Mouse (Mus musculus) layer of hippocampus, postnatal 25 days (tissue): ENCODE results near the gene Gm10406. TPM values are rescaled to one million over a fixed set of nuclear protein-coding genes. Genes with fewer than 3 reads are reported as not detected.
"Not testable (repeated sequence)": the region's sequence is repeated elsewhere in the genome, so short reads cannot be mapped to it uniquely, and the experiment has no call there.

Experiments
- DNase-seq, 2 experiments: peaks; one replicate each; pipeline ENCODE4 v3.0.0; 2022; ENCODE audit warnings: mixed read lengths in 2 of 2, low spot score in 1 of 2; ENCODE audit errors: extremely low spot score in 1 of 2
- total RNA-seq, 2 experiments: library from RNA; stranded (reverse); gene quantifications; 2 replicates each; pipeline ENCODE4 v1.2.3; 2021

Gene Gm10406
- under 1 TPM; 0.37 to 0.77 TPM for total RNA-seq

DNA sequence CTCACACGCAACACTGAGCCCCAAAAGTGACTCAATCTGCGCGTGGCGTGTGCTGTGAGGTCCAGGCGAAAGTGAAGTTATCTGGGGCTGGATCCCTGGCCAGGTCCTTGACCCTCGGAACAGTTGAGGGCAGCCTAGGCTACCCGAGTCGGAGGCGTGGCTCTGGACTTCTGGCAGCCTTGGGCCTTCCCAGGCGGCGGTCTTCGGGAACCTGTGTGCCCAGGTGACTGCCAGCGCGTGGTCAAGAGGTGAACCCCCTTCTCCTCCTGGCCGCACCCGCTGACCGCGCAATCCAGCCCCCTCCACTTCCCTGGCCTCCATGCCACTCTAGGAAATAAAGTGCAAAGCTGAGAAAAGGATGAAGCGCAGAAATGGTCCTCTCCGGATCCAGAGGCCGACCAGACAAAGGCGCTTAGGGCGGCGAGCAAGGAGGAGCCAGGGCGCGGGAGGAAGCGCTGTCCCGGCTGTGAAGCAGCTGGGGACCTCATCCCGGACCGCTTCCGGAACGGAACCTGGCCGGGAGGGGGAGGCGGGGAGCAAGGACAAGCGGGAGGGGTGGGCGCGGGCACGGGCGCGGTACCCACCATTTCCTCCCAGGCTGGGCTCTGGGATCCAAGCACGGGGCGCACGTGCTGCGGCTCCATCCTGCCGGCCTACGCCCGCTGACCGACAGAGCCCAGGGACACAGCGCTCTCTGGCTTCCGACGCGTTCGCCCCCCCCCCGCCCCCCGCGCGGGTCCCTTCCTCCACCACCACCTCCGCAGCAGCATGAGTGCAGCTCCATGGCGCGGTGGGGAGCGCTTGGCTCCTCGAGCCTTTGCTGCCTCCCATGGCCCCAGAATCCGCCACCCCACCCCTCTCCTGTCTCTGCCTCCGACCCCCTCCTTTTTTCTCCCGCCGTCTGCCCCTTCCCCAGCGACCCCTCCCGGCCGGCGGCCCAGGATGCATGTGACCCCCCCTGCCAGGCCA is at the start of gene Gm10406:
Gene Gm10406, minus strand, starts transcription at position 669 of the 969 bp plus-strand sequence.
- peak; percentile 16 to 17 for DNase-seq

- not testable (repeated sequence) for DNase-seq
These were observed 17.6 kb upstream of the Gm10406 start, which contains the start of gene Gm3685 for GRCm38 (mm10) chr14:7044870-7045269. Gene Gm3685, minus strand, starts transcription at chr14:7044970.

GRCm38 (mm10) chr14:7026274-7026673 is 975 bp downstream of the Gm10406 start:
- DNase-seq: peak in 1 of 2 experiments; percentile 8

DNA sequence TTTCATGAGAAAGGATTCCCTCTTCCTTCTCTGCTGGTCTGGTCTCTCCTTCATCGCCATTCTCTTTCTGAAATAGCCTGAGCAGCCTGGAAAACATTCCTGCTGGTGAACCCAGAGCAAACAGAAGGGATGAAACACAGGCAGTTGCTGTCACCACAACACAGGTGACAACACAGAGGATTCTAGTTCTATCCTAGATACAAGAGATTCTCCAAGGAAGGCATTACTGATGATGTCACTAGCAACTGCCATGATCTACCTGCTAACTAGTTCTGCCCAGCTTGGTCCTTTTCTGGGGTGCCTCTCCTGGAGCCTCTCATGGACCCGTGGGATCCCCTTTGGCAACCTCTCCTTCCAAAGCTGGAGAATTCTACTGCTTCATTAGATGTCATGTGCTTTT is 53.5 kb downstream of the Gm10406 start, which contains the start of gene Gm6356:
Gene Gm6356, minus strand, starts transcription at position 101 of the 400 bp plus-strand sequence.
- DNase-seq: not testable (repeated sequence)

Other genes starting within 250 kb of the Gm10406 start
- gene Gm3642, start 187.1 kb downstream of the Gm10406 start, total RNA-seq: not detected
- gene Gm3667, start 137.5 kb downstream of the Gm10406 start, total RNA-seq: 1 to 10 TPM in 1 of 2 experiments, under 1 TPM in 1; 0.98 to 2.1 TPM
- not detected for gene Gm6356, start 53.6 kb downstream of the Gm10406 start, total RNA-seq
- gene Gm3685, start 17.5 kb upstream of the Gm10406 start, total RNA-seq: not detected
- gene Gm3696, start 73.2 kb upstream of the Gm10406 start, total RNA-seq: 1 to 10 TPM; 2.0 to 4.4 TPM
- not detected for gene Gm6676, start 98.0 kb upstream of the Gm10406 start, total RNA-seq
- gene Gm3512, start 147.1 kb upstream of the Gm10406 start, total RNA-seq: 1 to 10 TPM; 1.3 to 1.6 TPM
- gene Gm16434, start 167.1 kb upstream of the Gm10406 start, total RNA-seq: not detected
- gene Gm3727, start 237.3 kb upstream of the Gm10406 start, total RNA-seq: not detected